Mouse (Mus musculus): ENCODE measurements at regions not wholly inside any gene's neighbourhood (a gene's known extent, or its start where the extent isn't known, plus 50 kb on each side); places are given as distances from the start of the nearest gene placed in this dataset.

DNA sequence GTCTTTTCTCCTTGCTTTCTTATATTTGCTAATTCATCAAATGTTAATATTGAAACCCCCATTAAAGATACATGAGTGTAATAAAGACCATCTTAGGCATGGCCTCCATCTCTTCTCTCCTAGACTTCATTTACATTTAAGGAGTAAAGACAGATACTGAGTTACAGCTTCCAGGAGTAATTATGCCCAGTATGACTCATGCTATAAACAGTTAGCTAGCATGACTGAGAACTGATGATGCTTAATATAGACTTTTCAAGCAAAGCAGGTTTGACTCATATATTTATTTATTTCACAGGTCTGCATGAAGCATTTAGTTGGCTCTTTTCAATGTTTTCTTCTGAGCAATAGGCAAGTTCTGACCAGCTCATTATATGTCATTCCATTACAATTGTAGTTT is 453.7 kb upstream of the Cntn6 start:
- H3K4me1 ChIP-seq (ENCODE audit: control insufficient read depth, insufficient read depth, low read length): no peaks in the 10 kb centered on the region
- H3K36me3 ChIP-seq (ENCODE audit: control insufficient read depth, insufficient read depth, low read length): no peaks in the 10 kb centered on the region
- no peaks in the 10 kb centered on the region for H3K27me3 ChIP-seq (ENCODE audit: control insufficient read depth, insufficient read depth, low read length)
- TF ChIP-seq CTCF (IDR thresholded peaks at IDR 0.05; ENCODE audit: control insufficient read depth, insufficient read depth, insufficient replicate concordance, low read depth, low read length) (no peak), POLR2A (IDR thresholded peaks at IDR 0.05; ENCODE audit: control insufficient read depth, low read depth, low read length) (no peak)
- no peak overlapping the region for H3K4me3 ChIP-seq (ENCODE audit: control insufficient read depth, low read depth, low read length)
- no peak overlapping the region for H3K27ac ChIP-seq (ENCODE audit: control insufficient read depth, insufficient read depth, low read depth, low read length)

DNA sequence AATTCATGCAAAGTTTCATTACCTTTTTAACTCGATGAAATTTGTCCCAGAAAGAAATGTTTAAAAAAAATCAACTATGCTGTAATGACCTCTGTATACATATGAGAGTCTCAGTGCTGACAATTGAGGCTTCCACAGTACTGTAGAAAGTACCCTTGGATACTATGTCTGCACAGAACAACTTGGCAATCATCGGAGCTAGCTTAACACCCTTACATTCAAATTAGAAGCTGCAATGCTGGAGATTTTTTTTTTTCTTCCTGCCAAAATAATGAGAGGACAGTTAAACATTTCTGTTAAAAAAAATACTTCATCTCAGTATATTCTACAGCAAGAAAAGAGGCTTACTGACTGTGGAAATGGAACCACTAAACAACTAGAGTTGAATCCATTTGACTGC is 452.1 kb upstream of the Cntn6 start:
- no peaks in the 10 kb centered on the region for H3K4me1 ChIP-seq (ENCODE audit: control insufficient read depth, insufficient read depth, low read length)
- no peaks in the 10 kb centered on the region for H3K27me3 ChIP-seq (ENCODE audit: control insufficient read depth, insufficient read depth, low read length)
- H3K4me3 ChIP-seq (ENCODE audit: control insufficient read depth, low read depth, low read length): no peak overlapping the region
- TF ChIP-seq CTCF (IDR thresholded peaks at IDR 0.05; ENCODE audit: control insufficient read depth, insufficient read depth, insufficient replicate concordance, low read depth, low read length): no peak
- no peak for TF ChIP-seq POLR2A (IDR thresholded peaks at IDR 0.05; ENCODE audit: control insufficient read depth, low read depth, low read length)
- no peaks in the 10 kb centered on the region for H3K36me3 ChIP-seq (ENCODE audit: control insufficient read depth, insufficient read depth, low read length)
- H3K27ac ChIP-seq (ENCODE audit: control insufficient read depth, insufficient read depth, low read depth, low read length): no peak overlapping the region

DNA sequence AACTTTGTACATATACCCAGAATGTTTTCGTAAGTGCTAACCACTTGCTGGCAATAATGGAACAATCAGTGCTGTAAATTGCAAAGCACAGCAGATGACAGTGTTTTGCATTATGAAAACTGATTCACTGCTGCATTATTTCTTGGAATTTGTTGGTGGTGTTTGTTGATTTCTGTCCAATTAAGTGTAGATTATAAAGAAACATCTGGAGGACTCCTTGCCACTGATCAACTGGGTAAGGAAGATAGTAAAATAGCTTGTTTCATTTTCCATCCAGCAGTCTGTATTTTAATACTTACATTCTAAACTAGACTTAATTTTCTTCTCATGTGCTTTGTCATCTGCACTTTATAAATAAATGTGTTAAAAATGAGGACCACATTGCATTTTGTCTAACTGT is 436.6 kb upstream of the Cntn6 start:
- Histone ChIP-seq H3K27me3 (ENCODE audit: control insufficient read depth, insufficient read depth, low read length) (no peaks in the 10 kb centered on the region), H3K4me1 (ENCODE audit: control insufficient read depth, insufficient read depth, low read length) (no peaks in the 10 kb centered on the region), H3K36me3 (ENCODE audit: control insufficient read depth, insufficient read depth, low read length) (no peaks in the 10 kb centered on the region), H3K27ac (ENCODE audit: control insufficient read depth, insufficient read depth, low read depth, low read length) (no peak overlapping the region), H3K4me3 (ENCODE audit: control insufficient read depth, low read depth, low read length) (no peak overlapping the region)
- no peak for TF ChIP-seq POLR2A (IDR thresholded peaks at IDR 0.05; ENCODE audit: control insufficient read depth, low read depth, low read length)
- no peak for TF ChIP-seq CTCF (IDR thresholded peaks at IDR 0.05; ENCODE audit: control insufficient read depth, insufficient read depth, insufficient replicate concordance, low read depth, low read length)

DNA sequence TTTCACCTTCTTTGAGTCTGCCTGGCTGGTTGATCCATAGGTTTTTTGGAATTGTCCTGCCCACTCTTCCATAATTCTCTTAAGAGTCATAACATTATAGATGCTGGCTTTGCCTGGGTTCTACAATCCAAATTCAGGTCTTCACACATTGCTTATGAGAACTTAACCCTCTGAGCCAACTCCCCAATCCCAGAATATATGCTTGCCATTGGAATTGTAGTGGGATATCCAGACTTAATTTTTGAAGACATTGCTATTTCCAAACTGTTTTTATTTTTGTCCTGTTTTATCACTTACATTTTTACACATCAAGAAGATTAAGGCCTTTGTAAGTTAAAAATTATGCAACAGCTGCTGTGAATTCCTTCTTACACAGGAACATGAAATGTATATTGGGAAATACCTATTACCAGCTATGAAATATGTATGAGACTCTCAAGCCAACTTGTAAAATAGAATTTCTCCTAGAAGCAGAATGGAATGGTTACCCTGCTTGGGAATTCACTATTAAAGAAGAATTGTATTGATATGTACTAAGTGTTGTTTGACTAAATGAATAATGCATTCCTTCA is 430.8 kb upstream of the Cntn6 start:
- TF ChIP-seq CTCF (IDR thresholded peaks at IDR 0.05; ENCODE audit: control insufficient read depth, insufficient read depth, insufficient replicate concordance, low read depth, low read length) (no peak), POLR2A (IDR thresholded peaks at IDR 0.05; ENCODE audit: control insufficient read depth, low read depth, low read length) (no peak)
- no peaks in the 10 kb centered on the region for H3K27me3 ChIP-seq (ENCODE audit: control insufficient read depth, insufficient read depth, low read length)
- no peaks in the 10 kb centered on the region for H3K36me3 ChIP-seq (ENCODE audit: control insufficient read depth, insufficient read depth, low read length)
- H3K4me1 ChIP-seq (ENCODE audit: control insufficient read depth, insufficient read depth, low read length): no peaks in the 10 kb centered on the region
- H3K4me3 ChIP-seq (ENCODE audit: control insufficient read depth, low read depth, low read length): no peak overlapping the region
- H3K27ac ChIP-seq (ENCODE audit: control insufficient read depth, insufficient read depth, low read depth, low read length): no peak overlapping the region

DNA sequence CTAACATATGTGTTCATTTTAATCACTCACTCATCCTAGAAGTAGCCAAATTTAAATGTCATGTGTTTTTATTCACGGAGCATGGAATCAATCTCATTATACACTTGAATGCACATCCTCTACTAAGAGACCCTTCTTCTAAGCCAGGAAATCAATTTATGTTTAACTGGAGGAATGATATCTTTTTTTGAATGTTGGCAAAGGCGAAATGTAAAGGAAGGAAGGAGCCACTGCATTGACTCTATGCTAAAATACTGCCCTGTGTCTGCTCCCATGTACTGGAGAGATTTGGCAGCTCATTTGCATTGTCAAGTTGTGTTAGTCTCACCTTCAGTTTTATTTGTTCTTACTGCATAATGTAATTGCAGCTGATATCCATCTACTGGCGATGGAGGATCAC is 412.0 kb upstream of the Cntn6 start:
- H3K27me3 ChIP-seq (ENCODE audit: control insufficient read depth, insufficient read depth, low read length): no peaks in the 10 kb centered on the region
- TF ChIP-seq POLR2A (IDR thresholded peaks at IDR 0.05; ENCODE audit: control insufficient read depth, low read depth, low read length): no peak
- no peak for TF ChIP-seq CTCF (IDR thresholded peaks at IDR 0.05; ENCODE audit: control insufficient read depth, insufficient read depth, insufficient replicate concordance, low read depth, low read length)
- no peak overlapping the region for H3K27ac ChIP-seq (ENCODE audit: control insufficient read depth, insufficient read depth, low read depth, low read length)
- no peaks in the 10 kb centered on the region; the same call in 1 of the 2 replicates for H3K4me1 ChIP-seq (ENCODE audit: control insufficient read depth, insufficient read depth, low read length)
- no peak overlapping the region for H3K4me3 ChIP-seq (ENCODE audit: control insufficient read depth, low read depth, low read length)
- H3K36me3 ChIP-seq (ENCODE audit: control insufficient read depth, insufficient read depth, low read length): no peaks in the 10 kb centered on the region

DNA sequence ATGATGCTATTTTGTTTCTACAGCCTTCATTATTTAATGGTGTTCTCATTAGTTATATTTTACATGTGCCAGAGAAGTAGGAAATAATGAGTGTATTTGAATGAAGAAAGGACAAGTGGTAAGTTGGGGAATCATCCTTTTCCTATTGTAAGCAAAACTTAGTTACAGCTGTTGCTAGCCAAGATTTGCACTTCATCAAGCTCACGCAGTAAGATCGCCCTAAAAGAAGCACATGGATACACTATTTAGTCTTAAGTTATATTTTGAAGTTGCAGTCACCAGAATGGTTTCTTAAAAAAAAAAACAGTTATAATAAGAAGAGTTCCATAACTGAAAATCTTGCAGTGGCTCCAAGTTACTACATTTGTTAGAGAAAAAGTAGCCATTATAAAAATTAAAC is 410.3 kb upstream of the Cntn6 start:
- H3K27me3 ChIP-seq (ENCODE audit: control insufficient read depth, insufficient read depth, low read length): no peaks in the 10 kb centered on the region
- no peak overlapping the region for H3K4me3 ChIP-seq (ENCODE audit: control insufficient read depth, low read depth, low read length)
- no peak overlapping the region for H3K27ac ChIP-seq (ENCODE audit: control insufficient read depth, insufficient read depth, low read depth, low read length)
- no peaks in the 10 kb centered on the region; the same call in 1 of the 2 replicates for H3K4me1 ChIP-seq (ENCODE audit: control insufficient read depth, insufficient read depth, low read length)
- TF ChIP-seq POLR2A (IDR thresholded peaks at IDR 0.05; ENCODE audit: control insufficient read depth, low read depth, low read length) (no peak), CTCF (IDR thresholded peaks at IDR 0.05; ENCODE audit: control insufficient read depth, insufficient read depth, insufficient replicate concordance, low read depth, low read length) (no peak)
- H3K36me3 ChIP-seq (ENCODE audit: control insufficient read depth, insufficient read depth, low read length): no peaks in the 10 kb centered on the region

DNA sequence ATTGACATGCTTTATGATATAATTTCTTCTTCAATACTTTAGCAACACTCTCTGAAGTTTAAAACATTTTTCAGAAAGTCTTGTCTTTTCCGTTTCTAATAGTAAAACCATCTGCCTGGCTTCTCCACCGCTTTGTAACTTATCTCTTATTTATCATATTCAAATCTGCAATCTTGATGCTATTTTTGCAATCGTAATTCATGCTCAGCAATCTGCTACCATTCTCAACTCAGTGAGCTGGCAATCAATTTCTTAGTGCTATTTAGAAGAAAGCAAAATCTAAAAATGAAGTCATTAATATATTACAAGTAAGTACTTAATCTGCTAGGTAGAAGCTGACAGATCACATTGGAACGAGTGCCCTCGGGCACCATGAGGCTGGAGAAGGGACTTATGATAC is 384.2 kb upstream of the Cntn6 start:
- no peak overlapping the region for H3K4me3 ChIP-seq (ENCODE audit: control insufficient read depth, low read depth, low read length)
- TF ChIP-seq CTCF (IDR thresholded peaks at IDR 0.05; ENCODE audit: control insufficient read depth, insufficient read depth, insufficient replicate concordance, low read depth, low read length): no peak
- TF ChIP-seq POLR2A (IDR thresholded peaks at IDR 0.05; ENCODE audit: control insufficient read depth, low read depth, low read length): no peak
- H3K27me3 ChIP-seq (ENCODE audit: control insufficient read depth, insufficient read depth, low read length): no peaks in the 10 kb centered on the region
- H3K4me1 ChIP-seq (ENCODE audit: control insufficient read depth, insufficient read depth, low read length): no peaks in the 10 kb centered on the region
- no peaks in the 10 kb centered on the region for H3K36me3 ChIP-seq (ENCODE audit: control insufficient read depth, insufficient read depth, low read length)
- H3K27ac ChIP-seq (ENCODE audit: control insufficient read depth, insufficient read depth, low read depth, low read length): no peak overlapping the region

All from testis, adult 2 months (tissue).